Mouse (Mus musculus): ENCODE data around the gene Coro2b.

Gene Coro2b

GRCm38 (mm10) chr9:62393531-62393930 lies 143.3 kb downstream of the Coro2b start:
- no peak for DNase-seq (ENCODE audit: low spot score in 2 of 2)

DNA sequence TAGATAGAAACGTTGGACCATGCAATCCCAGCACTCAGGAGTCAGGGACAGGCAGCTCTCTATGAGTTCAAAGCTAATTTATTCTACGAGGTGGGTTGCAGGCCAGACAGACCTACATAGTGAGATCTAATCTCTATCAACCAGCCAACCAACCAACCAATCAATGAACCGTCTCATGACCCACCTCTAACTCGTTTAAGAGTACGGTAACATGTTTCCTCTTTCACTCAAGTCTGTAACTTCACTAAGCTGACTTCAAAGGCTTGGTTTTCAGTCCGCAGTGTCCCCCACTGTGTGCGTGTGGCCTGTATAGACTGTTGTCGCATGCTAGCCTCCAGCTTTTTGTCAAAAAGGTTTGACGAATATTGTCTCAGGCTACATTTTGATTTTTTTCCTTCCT lies 147.1 kb downstream of the Coro2b start:
- no peak for DNase-seq (ENCODE audit: low spot score in 2 of 2)

- no peak for DNase-seq (ENCODE audit: low spot score in 2 of 2)
Observed at GRCm38 (mm10) chr9:62385727-62386518, 150.9 kb downstream of the Coro2b start.

- no peak for DNase-seq (ENCODE audit: low spot score in 2 of 2)
Observed at GRCm38 (mm10) chr9:62385062-62385461, 151.8 kb downstream of the Coro2b start.

DNA sequence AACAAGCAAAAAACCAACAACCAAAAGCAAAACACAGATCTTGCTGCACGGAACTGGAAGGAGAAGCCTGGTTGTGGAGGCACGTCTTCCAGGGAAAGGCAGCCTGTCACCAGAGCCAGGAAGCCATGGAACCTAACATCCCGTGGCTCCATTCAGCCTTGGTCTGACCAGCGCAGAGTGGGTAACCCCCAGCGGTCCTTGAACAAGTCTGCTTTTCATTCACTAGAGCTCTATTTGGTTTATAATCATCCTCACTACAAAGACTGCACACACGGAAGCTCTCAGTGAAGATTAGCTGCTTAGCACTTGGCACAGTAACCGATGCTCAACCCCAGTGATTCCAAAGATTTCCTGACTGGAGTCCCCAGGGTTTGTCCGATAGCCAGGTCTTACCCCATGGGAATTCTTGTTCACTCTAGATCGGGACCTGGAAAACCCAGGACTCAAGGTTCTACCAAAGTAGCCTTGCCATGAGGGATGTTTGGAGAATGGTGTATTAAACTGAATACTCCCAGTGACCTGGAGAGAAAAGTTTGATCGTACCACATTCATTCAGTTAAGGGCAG lies 154.2 kb downstream of the Coro2b start:
- DNase-seq (ENCODE audit: low spot score in 2 of 2) = no peak

DNA sequence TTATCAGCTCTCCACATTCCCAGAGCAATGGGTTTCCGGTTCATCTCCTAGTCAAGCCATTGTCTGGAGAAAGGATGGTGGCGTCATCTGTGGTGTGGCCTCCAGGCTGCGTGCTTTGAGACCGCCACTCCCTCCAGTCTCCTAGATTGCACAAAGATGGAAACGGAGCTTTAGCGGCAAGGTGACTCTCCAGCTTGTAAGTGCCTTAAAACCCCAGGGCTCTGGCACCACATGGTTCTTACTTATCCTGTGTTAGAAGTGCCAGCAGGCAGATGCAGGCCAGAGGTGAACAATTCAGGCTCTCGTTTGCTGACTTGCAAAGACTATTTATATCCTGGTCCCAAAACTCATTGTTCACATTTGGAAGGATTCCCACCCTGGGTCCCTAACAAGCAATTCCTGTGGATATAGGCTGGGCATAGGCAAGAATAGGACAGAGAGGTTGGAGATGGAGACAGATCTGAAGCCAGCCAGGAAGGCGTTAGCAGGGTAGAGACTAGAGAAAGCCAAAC lies 155.4 kb downstream of the Coro2b start:
- no peak for DNase-seq (ENCODE audit: low spot score in 2 of 2)

DNA sequence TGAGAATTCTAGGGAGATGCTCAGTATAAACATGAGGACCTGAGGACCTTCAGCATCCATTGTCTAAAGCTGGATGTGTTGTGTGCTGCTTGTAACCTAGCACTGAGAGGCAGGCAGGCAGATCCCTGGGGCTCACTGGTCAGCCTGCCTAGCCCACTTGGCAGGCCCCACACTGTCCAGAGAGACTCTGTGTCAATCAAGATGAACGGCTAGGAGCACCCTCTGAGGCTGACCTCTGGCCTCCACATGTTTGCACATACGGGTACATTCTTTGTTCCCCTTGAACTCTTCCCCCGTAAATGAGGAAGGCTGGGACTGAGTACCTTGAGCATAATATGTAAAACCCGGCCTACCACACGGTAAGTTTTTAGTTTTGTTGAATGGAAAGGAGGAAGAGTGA lies 156.5 kb downstream of the Coro2b start:
- no peak for DNase-seq (ENCODE audit: low spot score in 2 of 2)

DNA sequence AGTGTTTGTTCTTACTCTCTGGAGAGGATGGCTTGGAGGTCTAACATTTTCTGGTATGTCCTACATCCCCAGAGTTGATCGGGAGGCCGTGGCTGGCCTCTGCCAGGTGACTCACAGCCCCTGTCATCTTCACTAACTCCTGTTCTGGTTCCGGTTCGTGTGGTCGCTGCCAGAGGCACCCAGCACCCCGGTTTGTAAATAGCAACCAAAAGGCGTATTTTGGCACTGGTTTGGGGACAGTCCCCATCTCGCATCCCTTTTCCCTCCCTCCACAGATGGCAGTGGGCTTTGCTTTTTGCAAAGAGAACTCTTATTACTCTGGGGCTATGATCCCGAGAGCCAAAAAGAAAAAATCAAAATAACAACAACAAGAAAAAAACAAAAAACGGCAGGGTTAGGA lies 158.9 kb downstream of the Coro2b start:
- DNase-seq (ENCODE audit: low spot score in 2 of 2) = no peak

DNA sequence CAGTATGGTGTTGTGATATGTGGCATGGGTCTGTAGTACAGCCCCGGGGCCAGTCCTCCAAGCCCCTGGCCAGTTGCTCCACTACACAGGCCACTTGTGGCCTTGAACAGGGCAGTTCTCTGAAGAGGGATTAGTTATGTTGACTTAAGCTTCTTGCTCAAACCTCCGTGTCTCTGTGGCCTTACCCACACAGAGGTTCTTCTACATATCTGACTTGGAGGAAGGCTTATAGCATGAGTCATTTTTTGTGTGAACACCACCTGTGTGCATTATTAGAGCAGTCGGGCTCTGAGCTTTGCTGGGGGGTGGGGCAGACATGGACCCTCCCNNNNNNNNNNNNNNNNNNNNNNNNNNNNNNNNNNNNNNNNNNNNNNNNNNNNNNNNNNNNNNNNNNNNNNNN lies 162.6 kb downstream of the Coro2b start:
- no peak for DNase-seq (ENCODE audit: low spot score in 2 of 2)

DNA sequence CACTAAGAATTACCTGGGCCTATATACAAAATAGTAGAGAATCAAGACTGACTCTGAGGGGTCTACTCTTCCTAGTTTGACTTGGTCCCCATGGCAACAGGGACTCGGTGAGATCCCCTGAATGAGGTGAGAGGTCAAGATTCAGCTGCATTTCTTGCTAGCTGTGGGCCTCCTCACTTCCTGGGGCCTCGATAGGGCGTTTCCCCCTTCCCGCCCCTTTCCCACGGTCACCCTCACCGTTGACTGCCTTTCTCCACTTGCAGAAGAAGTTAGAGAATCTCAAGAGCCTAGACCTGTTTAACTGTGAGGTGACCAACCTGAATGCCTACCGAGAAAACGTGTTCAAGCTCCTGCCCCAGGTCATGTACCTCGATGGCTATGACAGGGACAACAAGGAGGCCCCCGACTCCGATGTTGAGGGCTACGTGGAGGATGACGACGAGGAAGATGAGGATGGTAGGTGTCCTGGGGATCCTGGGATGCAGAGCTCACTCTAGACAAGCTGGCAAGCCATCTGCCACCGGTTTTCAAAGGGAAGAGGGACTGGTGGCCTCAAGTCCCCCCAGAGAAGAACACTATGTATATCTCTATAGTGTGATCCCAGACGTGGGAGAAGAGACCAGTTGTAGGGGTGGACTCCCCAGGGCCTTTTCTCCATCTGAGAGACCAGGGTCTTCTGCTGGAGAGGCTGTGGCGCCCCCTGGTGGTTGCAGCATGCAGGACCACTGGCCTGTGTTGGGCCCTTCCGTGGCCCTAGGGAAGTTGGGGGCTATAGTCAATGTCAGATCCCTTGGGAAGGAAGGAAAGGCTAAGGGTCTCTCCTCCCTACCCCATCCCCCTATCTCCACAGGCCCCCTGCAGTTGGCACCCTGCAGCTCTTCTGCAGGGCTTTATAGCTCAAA lies 163.4 kb downstream of the Coro2b start:
- DNase-seq (ENCODE audit: low spot score in 2 of 2) = no peak

DNA sequence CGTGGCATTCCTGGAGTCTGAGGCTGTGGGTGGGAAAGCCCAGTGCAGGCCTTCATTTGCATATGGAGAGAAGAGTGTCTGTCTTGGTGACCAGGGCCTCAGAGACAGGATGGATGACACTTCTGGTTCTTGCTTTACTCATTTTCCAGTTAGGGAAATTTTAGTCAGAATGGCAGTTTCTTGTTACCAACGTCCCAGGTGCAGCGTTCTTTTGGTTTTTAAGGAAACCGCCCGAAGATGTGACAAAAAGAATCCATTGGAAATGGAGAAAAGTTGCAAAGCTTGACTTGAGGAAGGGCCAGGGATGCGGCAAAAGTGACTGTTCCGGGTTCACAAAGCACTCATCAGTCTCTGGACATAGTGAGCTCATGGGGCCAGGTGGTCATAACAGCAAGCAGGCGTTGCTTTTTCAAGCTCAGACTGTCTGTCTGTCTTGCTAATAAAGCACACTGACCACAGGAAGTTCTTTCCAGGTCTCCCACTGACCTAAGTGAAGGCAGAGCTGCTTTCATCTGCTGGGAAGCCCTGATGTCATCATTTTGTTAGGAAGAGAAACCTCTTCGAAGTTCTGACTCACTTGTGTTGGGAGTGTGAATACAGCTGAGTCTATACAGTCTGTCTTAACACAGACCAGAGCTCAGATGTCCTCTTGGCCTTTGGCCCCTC lies 164.2 kb downstream of the Coro2b start:
- DNase-seq (ENCODE audit: low spot score in 2 of 2) = no peak

- no peak for DNase-seq (ENCODE audit: low spot score in 2 of 2)
Observed at GRCm38 (mm10) chr9:62371745-62372555, 164.9 kb downstream of the Coro2b start.

DNA sequence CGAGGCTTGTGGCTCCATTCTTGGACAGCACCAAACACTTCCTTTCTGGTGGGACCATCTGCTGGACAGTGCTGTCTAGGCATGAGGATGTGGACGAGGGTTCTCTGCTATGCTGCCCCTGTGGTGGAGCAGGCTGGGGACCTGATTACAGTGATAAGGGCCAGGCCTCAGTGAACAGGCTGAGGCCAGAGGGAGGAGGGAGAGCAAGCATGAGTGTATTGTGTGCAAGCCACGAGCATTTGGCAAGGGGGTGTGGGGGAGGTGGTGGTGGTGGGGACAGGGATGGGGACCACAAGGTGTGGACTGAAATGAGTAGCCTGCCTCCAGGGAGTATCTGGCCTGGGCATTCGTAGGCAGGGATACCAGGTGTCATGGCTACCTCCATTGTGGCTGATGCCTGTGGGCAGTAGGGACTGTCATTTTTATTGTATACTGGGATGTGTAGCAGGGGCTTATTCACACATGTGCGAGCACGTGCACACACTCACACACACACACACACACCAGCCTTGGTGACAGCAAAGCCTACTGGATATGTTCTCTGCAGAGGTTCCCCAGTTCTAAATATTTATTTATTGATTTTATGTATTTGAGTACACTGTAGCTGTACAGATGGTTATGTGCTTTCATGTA lies 166.1 kb downstream of the Coro2b start:
- DNase-seq (ENCODE audit: low spot score in 2 of 2) = no peak

DNA sequence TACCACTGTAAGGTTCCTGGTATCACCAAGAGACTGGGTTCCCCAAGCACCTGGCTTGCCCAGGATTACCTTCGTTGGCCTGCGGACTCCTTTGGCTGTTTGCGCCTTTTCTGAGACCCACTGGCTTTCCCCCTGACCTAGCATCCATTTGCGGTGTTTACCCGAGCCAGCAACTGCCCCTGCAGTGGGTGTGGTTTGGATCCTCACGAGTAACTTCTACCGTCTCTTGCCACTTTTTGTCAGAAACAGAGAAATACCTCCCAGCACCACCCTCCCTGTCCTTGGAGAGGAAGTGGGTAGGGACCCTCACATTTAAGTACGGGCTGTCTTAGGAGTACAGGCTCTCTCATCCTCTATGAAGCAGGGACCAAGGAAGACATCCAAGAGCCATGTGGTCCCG lies 166.7 kb downstream of the Coro2b start:
- no peak for DNase-seq (ENCODE audit: low spot score in 2 of 2)
